Mouse (Mus musculus) spleen, postnatal 36 days (tissue): Measurements from ENCODE around the gene Apoa4.
A peak's percentile ranks its signal among the peaks of the same experiment; 100 is the strongest.

Source experiments
- DNase-seq, 2 experiments: peaks; one replicate each; pipeline ENCODE4 v3.0.0; 2022; ENCODE audit warnings: low spot score in 2 of 2, mixed read lengths in 1 of 2

Gene Apoa4

DNA sequence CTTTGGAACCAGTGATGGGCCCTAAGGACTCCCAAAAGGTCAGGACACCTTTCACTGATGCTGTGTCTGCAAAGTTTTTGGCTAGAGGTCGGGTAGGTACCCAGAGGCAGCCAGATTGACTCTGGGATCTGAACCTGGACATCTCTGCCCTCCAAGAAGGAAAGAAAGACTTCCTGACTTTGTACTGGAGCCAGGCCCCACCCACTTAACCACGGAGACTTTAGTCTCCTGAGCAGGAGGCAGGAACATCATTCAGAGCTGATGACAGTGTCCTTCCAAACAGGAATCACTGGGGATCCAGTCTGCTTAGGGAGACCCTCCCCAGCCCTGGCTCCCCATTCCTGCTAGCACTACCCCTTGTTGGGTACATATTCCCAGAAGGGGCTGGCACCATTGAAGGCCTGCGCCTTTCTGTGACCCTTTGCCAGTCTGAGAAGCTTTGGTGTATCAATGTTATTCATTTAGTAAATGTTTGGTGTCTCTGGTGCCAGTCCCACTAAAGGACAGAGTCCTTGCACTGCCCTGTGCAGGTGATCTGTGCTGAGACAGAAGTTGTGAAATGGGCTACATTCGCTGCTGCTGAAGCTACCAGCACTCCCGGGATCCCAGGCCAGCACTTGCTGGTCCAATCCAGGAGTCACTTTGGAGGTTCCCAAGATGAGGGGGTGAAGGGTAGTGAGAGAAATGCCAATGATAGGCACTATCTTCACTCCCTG is 15.4 kb upstream of the Apoa4 start:
- no peak for DNase-seq

DNA sequence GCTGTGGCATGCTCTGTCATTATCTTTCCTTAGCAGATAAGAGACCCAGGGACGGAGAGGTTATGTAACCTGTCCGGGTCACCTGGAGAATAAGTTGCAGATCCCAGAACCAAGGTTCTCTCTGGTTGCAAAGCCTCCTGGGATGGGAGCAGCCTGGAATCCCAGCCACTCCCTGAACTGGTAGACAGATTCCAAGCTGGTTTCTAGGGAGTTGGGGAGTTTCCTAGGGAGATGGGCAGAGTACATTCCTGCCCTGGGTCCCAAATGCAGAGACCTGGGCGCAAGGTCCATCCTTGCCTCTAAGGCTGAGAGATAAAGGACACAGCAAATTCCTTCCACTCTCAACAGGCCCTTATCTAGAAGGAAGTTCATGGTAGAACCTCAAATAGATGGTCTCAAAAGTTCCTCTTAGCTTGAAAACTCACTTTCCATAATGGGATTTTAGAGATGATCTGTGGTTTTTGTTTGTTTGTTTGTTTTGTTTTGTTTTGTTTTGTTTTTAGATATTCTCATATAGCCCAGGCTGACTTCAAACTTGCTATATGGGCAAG is 13.4 kb upstream of the Apoa4 start:
- DNase-seq, result no peak

DNA sequence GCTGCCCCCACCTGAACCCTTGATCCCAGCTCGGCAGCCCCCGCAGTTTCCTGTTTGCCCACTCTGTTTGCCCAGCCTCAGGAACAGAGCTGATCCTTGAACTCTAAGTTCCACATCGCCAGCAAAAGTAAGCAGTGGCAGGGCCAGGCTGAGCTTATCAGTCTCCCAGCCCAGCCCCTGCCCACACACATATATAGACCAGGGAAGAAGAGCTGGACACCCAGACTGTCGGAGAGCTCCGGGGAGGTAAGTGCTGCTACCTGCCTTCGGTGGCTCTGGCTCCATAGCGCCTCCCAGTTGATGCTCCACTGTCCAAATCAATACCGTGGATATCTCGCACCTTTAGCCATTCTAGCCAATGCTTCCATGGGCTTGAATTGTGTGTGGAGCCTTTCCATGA is 12.0 kb upstream of the Apoa4 start, which contains the start of gene Apoa1:
TSS of gene Apoa1 (plus strand) at position 90 of the 400 bp plus-strand sequence.
- no peak for DNase-seq

DNA sequence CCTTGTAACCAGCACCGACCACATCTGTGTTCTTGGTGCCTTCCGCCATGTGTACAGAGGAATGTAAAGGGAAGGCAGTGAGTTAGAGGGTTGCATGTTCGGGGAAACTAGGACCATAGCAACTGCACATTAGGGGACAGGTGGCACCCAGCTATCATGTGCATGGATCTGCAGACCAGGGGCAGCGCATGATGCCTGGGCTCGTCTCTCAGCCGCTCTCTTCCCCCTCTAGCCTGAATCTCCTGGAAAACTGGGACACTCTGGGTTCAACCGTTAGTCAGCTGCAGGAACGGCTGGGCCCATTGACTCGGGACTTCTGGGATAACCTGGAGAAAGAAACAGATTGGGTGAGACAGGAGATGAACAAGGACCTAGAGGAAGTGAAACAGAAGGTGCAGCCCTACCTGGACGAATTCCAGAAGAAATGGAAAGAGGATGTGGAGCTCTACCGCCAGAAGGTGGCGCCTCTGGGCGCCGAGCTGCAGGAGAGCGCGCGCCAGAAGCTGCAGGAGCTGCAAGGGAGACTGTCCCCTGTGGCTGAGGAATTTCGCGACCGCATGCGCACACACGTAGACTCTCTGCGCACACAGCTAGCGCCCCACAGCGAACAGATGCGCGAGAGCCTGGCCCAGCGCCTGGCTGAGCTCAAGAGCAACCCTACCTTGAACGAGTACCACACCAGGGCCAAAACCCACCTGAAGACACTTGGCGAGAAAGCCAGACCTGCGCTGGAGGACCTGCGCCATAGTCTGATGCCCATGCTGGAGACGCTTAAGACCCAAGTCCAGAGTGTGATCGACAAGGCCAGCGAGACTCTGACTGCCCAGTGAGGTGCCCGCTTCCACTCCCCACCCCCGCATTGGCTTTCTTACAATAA is 10.7 kb upstream of the Apoa4 start:
- peak; percentile 12 to 23 for DNase-seq

DNA sequence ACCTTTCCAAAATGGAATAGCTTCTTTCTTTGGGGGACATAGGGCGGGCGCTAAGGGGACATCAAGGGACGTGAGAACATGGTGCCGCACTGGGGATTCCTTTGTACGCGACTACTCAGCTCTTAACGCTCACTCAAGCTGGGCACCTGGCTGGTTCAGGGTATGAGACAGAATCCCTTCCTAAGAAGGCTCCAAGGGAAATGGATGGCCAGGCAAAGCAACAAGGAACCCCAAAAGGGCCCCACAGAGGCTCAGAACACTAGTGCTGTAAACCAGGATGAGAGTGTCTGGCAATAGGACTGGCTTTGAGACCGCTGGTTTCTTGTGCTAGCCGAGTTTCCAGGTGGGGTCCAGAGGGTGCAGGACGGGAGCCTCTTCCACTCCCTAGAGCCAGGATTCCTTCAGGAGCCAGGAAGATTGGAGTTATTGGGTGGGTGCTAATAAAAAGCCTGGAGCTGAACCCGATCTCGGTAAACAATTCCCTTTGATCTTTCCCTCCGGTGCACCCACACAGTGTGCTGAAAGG is 10.0 kb upstream of the Apoa4 start:
- no peak for DNase-seq

DNA sequence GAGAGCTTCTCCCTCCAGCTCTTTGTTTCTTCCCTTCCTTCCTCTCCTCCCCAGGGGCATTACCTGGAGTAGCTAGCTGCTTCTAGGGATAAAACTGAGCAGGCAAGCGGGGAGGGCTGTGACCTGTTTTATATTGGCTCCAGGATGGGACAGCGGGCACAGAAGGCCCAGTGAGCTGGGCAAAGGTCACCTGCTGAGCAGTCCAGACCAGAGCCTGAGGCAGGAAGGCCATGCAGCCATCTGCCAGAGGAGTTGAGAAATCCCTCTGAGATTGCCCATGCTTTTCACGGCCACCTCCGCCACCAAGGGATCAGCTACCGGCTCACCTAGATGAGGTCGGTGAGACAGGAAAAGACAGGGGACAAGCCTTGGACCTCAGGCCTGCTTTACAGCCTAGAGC is 5.3 kb upstream of the Apoa4 start:
- DNase-seq, result no peak

DNA sequence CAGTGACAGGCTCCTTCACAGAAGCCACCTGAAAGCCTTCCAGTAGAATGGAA is 5.1 kb upstream of the Apoa4 start, which contains the start of gene Apoc3:
TSS of gene Apoc3 (minus strand) at position 41 of the 53 bp plus-strand sequence.
- DNase-seq, result no peak

DNA sequence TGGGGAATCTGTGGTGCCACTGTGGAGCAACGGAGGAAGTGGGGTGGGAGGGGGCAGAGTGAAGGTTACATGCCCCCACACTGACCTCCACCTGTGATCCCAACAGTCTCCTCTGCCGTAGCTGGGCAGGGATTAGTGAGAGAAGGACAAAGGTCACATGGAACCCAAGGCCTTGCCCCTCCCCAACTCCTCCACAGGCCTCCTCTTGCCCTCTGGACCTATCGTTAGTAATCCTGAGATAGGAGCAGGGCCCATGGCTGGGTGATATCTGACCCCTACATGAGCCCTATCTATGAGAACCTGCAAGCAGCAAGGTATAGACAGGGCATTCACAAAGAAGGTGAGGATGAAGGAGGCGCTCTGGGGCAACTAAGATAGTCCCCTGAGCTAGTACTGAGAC is 4.8 kb upstream of the Apoa4 start:
- no peak for DNase-seq

DNA sequence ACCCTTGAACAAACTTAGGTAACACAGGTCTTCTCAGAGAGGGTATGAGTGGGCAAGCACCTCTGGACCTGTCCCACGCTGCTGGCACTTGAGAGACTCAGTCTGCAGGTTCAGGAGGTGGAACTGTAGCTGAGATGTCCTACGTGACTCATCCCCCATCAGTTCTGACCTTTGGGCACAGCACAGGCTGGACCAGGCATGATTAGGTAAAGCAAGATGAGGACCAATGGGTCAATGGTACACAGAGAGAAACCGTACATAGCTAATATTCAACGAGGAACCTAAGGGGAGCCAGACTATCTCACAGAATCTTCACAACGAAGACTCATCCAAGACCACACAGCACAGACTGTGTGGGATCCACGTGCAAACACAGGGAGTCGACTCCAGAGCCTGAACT is 1.6 kb upstream of the Apoa4 start:
- DNase-seq, result no peak

DNA sequence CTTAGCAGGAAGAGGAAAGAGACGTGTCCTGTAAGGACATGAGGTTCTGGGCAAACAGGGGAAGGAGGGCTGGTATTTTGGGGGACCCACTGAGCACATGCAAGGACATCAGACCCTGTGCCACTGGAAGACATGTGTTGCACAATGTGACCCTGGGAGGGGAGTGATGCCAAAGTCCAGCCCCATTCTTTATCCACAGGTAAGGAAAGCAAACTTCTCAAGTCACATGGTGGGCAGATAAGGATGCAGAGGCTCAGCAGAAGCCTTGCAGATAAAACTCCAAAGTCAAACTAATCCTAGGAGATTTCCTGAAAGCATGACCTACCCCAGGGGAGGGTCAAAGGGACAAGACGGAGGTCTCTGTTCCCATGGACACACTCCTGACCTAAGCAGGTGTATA is 1.3 kb downstream of the Apoa4 start:
- no peak for DNase-seq

DNA sequence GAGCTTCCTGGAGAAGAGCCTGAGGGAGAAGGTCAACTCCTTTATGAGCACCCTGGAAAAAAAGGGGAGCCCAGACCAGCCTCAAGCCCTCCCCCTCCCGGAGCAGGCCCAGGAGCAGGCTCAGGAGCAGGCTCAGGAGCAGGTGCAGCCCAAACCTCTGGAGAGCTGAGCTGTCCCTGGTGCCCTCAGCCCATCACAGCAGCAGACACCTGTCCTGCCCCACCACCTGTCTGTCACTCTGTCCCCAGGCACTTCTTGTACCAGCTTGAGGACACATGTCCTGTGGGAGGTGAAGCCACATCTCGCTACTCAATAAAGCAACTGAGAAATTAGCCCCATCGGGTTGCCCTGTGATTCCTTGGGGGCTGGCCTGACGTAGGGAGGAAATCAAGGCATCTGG is 2.6 kb downstream of the Apoa4 start:
- DNase-seq, result no peak

DNA sequence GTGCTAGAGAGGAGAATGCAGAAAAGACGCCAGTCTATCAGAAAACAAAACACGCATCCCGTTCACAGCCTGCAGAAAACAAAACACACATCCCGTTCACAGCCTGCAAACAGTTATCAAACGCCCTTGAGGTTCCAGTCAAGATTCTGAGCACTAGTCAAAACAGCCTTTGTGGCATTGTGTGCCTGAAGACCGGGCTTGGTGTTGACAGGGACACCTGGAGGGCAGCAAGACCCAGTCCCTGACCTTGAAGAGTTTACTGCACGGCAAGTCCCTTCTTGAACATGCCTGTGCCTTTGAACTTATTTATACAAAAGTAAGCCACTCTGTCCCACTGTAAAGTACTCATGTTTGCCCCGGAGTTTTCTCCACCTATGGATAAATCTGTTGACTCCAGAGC is 3.1 kb downstream of the Apoa4 start:
- no peak for DNase-seq

DNA sequence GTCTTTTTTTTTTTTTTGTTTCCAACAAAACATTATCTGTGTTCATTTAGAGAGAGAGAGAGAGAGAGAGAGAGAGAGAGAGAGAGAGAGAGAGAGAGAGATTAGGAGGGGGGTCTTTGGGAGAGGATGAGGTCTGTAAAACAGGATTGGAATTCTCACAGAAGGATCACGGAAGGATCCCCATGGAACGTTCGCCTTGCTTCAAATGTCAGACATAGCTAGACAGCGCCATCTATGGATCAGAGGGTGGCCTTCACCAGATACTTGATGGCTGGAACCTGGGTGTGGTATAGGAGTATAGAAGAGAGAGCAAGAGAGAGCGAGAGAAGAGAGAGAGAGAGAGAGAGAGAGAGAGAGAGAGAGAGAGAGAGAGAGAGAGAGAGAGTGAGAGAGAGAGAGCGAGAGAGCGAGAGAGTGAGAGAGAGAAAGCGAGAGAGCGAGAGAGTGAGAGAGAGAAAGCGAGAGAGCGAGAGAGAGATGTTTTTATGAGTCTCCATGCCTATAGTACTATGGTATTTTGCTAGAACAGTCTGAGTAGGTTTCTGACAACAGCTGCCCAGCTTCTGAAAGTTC is 6.3 kb downstream of the Apoa4 start:
- peak in 1 of 2 experiments; percentile 21 for DNase-seq

DNA sequence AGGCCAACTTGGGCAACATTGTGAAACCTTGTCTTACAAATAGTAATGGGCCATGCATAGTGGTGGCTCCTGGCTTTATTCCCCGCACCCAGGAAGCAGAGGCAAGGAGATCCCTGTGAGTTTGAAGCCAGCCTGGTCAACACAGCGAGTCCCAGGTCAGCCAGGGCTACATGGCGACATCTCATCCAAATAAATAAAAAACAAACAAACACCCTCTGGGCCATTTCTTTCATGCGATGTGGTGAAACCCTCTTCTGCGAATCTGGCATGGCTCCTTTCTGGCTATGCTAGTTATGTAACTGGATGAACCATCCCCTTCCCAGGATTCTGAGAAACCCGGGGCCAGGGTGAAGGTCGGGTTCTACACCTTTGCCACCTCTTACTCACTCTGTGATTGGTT is 15.7 kb downstream of the Apoa4 start:
- no peak for DNase-seq

DNA sequence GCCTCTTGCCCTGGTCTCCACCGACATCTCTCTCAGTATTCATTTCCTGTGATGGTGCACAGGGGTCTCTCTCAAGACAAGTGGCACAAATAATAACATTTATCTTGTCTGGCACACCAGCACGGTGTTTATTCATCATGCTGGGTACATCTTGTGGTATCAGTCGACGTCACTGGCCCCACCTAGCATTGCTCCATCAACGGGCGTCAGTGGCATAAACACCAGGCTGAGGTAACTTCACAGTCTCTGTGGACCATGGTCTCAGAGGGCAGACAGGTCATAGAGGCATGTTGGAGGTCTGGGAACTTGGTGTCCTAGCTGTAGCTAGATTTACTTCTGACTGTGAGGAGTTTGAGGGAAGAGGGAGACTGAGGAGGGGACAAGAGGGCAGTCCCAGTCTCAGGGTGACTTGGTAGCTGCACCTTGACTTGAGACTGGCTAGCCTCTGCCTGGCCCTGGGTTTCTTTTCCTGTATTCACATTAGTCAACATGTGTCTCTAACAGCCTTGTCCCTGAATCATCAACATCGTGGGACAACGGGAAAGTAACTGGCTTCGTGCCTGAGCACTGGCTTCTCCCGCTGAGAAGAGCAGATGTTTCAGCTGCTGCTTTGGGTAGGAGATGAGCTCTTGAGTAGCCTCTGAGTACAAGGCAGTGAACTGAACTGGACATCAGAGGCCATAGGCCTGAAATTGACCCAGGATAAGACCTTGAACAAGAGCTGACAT is 16.3 kb downstream of the Apoa4 start:
- DNase-seq, result no peak

DNA sequence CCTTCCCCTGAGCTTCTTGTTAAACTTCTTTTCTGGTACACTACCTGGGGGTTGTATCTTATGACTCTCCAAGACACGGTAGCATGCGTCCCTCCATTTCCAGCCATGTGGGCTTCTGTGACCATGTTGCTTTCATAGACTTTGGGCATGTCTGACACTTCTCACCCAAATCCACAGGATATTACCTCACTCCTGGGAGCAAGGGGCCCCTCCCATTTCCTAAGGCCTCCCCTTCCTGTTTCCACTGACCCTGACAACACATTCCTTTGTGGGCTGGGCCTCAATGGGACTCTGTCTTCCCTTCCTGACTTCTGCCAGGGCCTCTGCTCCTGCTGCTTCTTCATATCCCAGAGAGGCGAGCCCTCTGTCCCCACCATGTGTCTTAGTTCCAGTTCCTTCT is 17.1 kb downstream of the Apoa4 start:
- no peak for DNase-seq

DNA sequence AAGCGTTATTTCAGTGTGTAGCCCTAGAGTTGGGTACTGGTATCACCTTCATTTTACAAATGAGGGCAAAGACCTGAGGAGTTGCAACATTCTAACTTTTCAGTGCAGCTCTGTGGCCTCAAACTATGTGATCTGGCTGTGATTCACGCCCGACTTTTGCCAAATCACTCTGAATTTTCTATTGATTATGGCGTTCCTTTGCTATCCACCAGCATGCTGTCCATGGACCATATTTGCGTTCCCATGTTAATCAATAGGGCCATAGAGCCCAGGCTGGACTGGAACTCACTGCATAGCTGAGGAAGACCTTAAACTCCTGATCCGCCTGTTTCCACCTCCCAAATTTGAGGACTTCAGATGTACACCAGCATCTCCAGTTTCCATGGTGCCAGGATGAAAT is 18.6 kb downstream of the Apoa4 start:
- DNase-seq, result no peak

DNA sequence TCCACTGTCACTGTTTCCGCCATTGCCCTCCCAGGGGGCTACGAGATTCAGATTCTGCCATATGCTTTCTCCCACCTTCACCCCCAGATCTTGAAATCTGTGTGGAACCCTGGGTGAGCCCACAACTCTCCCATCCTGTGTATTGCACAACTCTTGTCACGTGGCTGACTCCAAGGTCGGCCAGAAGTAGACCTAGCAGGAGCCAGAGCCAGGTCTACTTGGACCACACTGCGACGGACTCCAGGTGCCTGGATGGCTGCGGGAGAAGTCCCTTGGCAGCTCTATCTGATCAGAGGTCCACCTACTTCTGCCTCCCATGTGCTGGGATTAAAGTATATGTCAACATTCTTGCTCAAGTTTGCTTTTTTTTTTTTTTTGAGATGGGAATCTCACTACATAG is 20.6 kb downstream of the Apoa4 start:
- no peak for DNase-seq

DNA sequence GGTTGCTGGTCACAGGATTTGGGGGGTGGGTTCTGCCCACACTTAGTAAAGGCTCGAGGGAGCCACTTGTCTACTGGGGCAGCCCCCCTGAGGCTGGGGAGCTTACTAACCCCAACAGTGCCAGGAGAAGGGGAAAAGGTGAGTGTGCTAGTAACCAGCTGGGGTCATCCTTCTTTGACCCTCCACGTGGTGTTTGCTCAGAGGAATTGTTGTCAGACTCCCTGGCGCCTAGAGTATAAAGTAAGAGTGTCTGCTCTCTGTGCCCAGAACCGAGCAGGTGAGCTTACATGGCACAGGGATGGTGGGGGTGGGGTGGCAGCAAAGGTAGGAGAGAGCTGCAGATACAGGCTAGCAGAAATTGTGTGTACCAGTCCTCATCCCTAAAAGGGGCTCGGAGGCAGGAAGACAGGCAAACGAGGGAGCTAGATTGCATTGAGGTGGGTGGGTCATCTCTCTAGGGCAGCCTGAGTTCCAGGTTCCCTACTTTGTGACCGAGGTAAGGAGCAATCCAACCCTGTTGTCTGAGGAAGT is 27.9 kb downstream of the Apoa4 start, which contains the start of gene Apoa5:
TSS of gene Apoa5 (plus strand) at position 291 of the 531 bp plus-strand sequence.
- no peak for DNase-seq

DNA sequence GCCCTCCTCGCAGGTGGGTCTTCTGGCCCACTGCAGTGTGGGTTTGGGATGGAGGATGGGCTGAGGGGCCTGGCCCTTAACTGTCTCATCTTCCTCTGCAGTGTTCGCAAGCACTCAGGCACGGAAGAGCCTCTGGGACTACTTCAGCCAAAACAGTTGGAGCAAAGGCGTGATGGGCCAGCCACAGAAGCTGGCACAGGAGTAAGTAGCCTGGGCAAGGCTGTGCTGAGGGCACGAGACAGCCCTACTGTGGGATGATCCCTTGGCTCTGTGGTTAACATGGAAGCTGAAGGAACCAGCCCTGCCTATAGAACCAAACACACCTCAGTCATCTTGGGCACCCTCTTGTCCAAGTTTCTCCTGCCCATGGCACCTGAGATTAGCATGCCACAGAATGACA is 28.6 kb downstream of the Apoa4 start:
- DNase-seq, result no peak

DNA sequence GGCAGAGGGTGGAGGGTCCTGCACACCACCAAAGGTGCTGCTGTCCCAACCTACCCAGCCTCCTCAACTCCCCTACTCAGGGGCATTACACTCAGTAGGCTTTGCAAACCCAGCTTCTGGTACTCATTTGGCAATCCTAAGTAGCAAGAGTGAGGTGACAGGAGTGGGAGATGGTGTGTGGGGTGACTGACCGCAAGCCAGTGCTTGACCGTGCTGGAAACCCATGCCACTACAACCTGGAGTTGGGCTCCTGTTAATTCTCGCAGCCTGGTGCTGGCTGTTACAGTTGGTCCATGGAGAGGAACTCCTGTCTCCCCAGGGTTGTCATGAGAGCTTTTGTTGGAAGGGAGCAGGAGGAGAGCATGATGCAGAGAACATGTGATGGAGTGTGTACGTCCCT is 30.3 kb downstream of the Apoa4 start:
- DNase-seq, result no peak

DNA sequence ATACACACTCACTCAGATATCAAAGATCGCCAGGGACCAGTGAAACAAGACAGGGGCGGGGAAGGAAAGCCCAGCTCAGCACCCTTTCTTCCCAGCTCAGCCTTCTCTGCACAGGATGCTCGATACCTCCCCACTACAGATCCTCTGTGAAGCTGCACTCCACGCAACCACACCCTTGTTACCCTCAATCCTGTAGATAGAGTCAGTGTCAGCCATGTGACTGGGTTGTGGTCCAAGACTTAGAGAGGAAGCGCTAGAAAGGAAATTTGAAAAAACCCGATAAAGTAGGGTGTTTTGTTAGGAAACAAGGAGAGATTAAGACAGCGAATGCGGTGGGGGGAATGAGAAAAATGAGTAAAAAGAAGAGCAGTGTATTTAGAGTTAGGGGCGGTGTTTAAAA is 31.6 kb downstream of the Apoa4 start:
- no peak for DNase-seq
